Mouse (Mus musculus) liver, adult 2 months (tissue): ENCODE results near the gene Pfas. TPM values are rescaled to one million over a fixed set of nuclear protein-coding genes. Genes with fewer than 3 reads are reported as not detected.

Experiments used
- DNase-seq: peaks from one replicate; pipeline ENCODE4 v3.0.0-alpha.2; 2011; ENCODE audit warnings: low read depth, low spot score; ENCODE audit errors: extremely low read depth
- H3K27ac ChIP-seq: fragments of 200-500 bp; replicated peaks from 2 replicates; pipeline ENCODE4 v1.5.1; 2012; ENCODE audit warnings: low read depth, mild to moderate bottlenecking, control low read depth, inconsistent platforms, low read length; ENCODE audit not compliant: insufficient read depth
- H3K27me3 ChIP-seq: fragments of 200-500 bp; 2 replicates; pipeline ENCODE4 v1.6.1; 2012; ENCODE audit warnings: mild to moderate bottlenecking, moderate library complexity, low read length, inconsistent platforms; ENCODE audit not compliant: control insufficient read depth, insufficient read depth
- H3K36me3 ChIP-seq: fragments of 200-500 bp; 2 replicates; pipeline ENCODE4 v1.6.1; 2012; ENCODE audit warnings: low read length, inconsistent platforms; ENCODE audit not compliant: control insufficient read depth, insufficient read depth
- H3K4me1 ChIP-seq: fragments of 200-500 bp; 2 replicates; pipeline ENCODE4 v1.6.1; 2011; ENCODE audit warnings: low read length; ENCODE audit not compliant: control insufficient read depth, insufficient read depth
- H3K4me3 ChIP-seq: fragments of 200-500 bp; 2 replicates; pipeline ENCODE4 v1.5.1; 2011; ENCODE audit warnings: low read depth, mild to moderate bottlenecking, control low read depth, low read length, moderate library complexity; ENCODE audit not compliant: insufficient read depth
- H3K79me2 ChIP-seq: fragments of 200-500 bp; 2 replicates; pipeline ENCODE4 v1.6.1; 2012; ENCODE audit warnings: inconsistent platforms, mild to moderate bottlenecking, low read length, moderate library complexity; ENCODE audit not compliant: control insufficient read depth, insufficient read depth
- H3K9ac ChIP-seq: fragments of 200-500 bp; 2 replicates; pipeline ENCODE4 v1.6.1; 2012; ENCODE audit warnings: low read depth, mild to moderate bottlenecking, control low read depth, inconsistent platforms, low read length
- CTCF ChIP-seq: fragments of 200-500 bp; IDR thresholded peaks from 2 replicates; pipeline ENCODE4 v1.5.1; 2011; ENCODE audit warnings: low read depth, low read length, control low read depth
- POLR2A ChIP-seq: fragments of 200-500 bp; IDR thresholded peaks from 2 replicates; pipeline ENCODE4 v1.6.1; 2011; ENCODE audit warnings: low read length, control low read depth; ENCODE audit not compliant: insufficient read depth; ENCODE audit errors: extremely low read depth
- WGBS: fragments of 180-500 bp; shearing (Covaris S2); methylation state at CpG from one replicate; pipeline ENCODE4 v1.1.7; 2018; 5-methylcytosine and 5-hydroxymethylcytosine counted together
- polyA plus RNA-seq: library from polyadenylated mRNA; depleted of rRNA; stranded (reverse); fragments of >200 nt; gene quantifications from 2 replicates; pipeline ENCODE4 v1.2.3, GENCODE M21; 2012
- total RNA-seq: library from RNA; depleted of rRNA; stranded (reverse); fragments of >200 nt; gene quantifications from 2 replicates; pipeline ENCODE4 v1.2.3, GENCODE M21; 2014

Gene Pfas
- total and polyA plus RNA-seq, 2 experiments, result 5.0 to 7.0 TPM

DNA sequence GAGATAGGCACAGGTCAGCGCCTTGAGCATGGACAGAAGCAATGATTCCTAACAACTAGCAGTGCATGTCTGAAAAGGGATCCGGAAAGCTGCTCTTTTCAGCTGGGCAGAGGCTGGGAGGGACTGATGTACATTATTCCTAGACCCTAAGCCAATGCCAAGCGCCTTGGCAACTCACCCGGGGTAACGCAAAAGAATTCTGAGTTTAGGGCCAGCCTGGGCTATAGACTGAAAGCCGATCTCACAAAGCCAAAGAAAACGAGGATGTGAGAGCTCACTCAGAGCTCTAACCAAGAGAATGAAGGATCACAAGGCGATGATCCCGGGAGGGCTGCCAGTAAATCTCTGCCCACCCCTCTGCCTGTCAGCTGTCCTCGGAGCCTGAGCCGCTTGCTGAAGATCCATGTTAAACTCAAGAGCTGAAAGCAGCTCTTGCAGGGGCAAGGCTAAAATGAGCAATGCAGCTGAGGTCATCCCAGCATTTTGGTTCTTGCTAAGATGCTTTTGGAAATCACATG lies 20.8 kb downstream of the Pfas start:
- Histone ChIP-seq H3K4me3 (no peak overlapping the region), H3K9ac (no peak overlapping the region), H3K79me2 (no peaks in the 10 kb centered on the region), H3K27me3 (no peaks in the 10 kb centered on the region), H3K27ac (no peak overlapping the region), H3K4me1 (no peaks in the 10 kb centered on the region), H3K36me3 (peaks cover 4% of the 10 kb centered on the region; the same call in 1 of the 2 replicates)
- no peak for DNase-seq
- 94% methylated on average over 11 of the region's 11 CpGs for WGBS
- no peak for TF ChIP-seq CTCF
- no peak for TF ChIP-seq POLR2A

DNA sequence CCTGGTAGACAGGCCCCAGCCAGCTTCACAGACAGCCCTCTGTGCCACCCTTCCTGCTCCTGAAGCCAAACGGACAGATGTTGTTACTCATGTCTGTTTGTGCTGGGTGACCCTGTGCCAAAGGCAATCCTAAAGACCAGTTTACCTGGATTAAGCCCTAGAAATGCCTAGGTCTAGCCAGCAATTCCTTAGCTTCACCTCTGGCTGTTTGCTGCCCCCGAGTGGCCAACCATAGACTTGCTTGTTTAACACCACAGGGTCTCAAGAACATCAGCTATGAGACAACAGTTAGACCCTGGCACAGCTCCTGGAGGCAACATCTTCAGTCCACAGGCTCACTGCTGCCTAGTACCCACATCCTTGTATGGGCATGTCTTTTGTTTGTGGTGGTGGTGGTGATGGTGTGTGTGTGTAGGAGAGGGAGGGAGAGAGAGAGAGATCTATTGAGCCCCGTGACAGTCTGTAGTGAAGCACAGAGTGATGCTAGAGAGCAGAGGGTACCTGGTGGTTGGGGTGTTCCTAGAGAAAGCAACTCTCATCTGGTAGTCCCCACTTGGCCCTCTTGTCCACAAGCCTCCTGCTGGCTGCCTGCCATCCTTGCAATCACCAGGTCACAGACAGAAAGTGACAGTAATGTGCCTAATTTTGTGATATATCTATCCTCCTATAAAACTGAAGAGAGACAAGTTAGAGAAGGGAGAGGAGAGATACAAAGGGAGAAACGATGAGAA lies 25.5 kb downstream of the Pfas start:
- 23% methylated on average over 4 of the region's 4 CpGs for WGBS
- DNase-seq, result peak; percentile 49
- TF ChIP-seq POLR2A (no peak), CTCF (peak; percentile 73)

DNA sequence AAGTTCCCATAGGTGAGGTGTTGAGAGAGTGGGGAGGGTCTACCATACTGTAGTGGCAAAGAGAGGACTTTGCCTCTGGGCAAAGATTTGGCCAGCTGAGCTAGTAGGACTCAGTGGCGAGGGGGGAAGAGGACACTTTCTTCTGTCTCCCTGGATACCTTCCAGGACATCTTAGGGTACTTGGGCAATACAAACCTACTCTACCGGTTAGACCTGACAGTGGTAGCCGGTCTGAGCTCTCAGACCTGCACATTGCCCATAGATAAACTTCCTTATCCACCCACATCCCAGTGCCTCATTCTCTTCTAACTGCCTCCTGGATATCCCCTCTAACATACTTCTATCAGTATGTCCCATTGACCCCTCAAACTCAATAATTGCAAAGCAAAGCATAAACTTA lies 27.3 kb downstream of the Pfas start:
- H3K79me2 ChIP-seq, result no peaks in the 10 kb centered on the region
- no peak for DNase-seq
- 75% methylated on average over 3 of the region's 3 CpGs for WGBS
- H3K4me3 ChIP-seq, result no peak overlapping the region
- H3K9ac ChIP-seq, result no peak overlapping the region
- TF ChIP-seq POLR2A, result no peak
- no peak for TF ChIP-seq CTCF
- no peaks in the 10 kb centered on the region for H3K4me1 ChIP-seq
- no peaks in the 10 kb centered on the region for H3K36me3 ChIP-seq
- H3K27me3 ChIP-seq, result no peaks in the 10 kb centered on the region
- no peak overlapping the region for H3K27ac ChIP-seq

More for the DNA sequence above, 25.5 kb downstream of the Pfas start:
- no peaks in the 10 kb centered on the region for H3K79me2 ChIP-seq
- no peaks in the 10 kb centered on the region for H3K27me3 ChIP-seq
- H3K36me3 ChIP-seq, result no peaks in the 10 kb centered on the region
- H3K4me3 ChIP-seq, result no peak overlapping the region
- no peaks in the 10 kb centered on the region for H3K4me1 ChIP-seq
- H3K9ac ChIP-seq, result no peak overlapping the region
- no peak overlapping the region for H3K27ac ChIP-seq

DNA sequence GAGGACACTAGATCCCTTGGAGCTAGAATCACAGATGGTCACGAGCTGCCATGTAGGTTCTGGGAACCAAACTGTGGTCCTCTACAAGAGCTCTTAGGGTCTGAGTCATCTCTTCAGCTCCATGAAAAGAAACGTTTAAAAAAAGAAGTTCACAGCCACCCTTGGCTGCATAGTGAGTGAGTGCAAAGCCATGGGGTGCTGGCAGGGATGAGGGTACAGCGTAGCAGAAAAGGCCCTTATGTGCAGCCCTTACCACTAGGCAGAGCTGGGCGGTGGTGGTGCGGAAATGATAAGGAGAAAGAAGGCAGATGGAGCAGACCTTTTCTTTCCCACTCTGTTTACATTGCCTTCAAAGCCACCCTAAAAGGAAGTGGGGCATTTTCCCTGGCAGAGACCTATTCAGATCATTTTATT lies 28.9 kb downstream of the Pfas start:
- Histone ChIP-seq H3K79me2 (no peaks in the 10 kb centered on the region), H3K9ac (no peak overlapping the region), H3K4me3 (no peak overlapping the region), H3K27ac (no peak overlapping the region), H3K27me3 (no peaks in the 10 kb centered on the region), H3K4me1 (no peaks in the 10 kb centered on the region), H3K36me3 (no peaks in the 10 kb centered on the region)
- 66% methylated on average over 5 of the region's 5 CpGs for WGBS
- no peak for DNase-seq
- TF ChIP-seq POLR2A, result no peak
- no peak for TF ChIP-seq CTCF

DNA sequence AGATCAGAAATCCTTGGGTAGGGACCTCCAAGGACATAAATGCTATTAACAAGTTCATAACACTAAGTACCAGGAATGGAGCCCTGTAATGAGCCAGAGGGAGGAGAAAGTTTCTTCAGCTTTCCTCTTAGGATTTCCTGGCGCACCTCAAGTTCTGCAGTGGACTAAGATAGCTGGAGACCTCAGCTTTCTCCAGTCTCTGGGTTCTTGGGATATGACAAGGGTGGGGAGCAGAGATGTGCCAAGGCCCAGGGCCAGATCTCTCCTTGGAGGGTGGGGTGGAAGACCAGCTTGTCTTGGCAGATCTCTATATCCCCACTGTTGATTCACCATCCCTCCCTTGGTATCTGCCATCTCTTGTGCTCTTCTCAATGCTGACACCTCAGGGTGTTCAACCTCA lies 32.7 kb downstream of the Pfas start:
- TF ChIP-seq CTCF (no peak), POLR2A (no peak)
- 93% methylated on average over 1 of the region's 1 CpGs for WGBS
- Histone ChIP-seq H3K9ac (no peak overlapping the region), H3K79me2 (no peaks in the 10 kb centered on the region), H3K4me1 (peaks cover 4% of the 10 kb centered on the region), H3K4me3 (no peak overlapping the region), H3K36me3 (no peaks in the 10 kb centered on the region), H3K27ac (no peak overlapping the region), H3K27me3 (no peaks in the 10 kb centered on the region)
- no peak for DNase-seq

DNA sequence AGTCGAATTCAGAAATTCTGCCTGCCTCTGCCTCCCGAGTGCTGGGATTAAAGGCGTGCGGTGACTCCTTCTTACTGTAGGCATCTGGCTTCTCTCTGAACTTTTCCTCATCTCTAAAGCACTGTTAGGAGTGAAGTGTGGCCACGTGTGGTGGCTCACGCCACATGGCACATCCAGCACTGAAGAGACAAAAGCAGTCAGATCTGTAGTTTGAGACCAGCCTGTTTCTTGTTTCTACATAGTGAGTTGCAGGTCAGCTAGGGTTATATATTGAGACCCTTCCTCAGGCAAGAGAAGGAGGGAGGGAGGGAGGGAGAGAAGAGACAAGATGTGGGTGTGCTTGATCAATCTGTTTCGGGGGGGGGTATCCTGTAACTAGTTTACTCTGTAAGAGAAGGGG lies 33.2 kb downstream of the Pfas start, which contains the start of gene Rangrf:
Rangrf (minus strand) TSS at position 101 of the 400 bp plus-strand sequence.
- no peak for DNase-seq
- no peaks in the 10 kb centered on the region for H3K79me2 ChIP-seq
- WGBS, result 81% methylated on average over 7 of the region's 7 CpGs
- H3K4me3 ChIP-seq, result peak within 1 kb of the TSS; percentile 47; the same call in 1 of the 2 replicates
- H3K9ac ChIP-seq, result no peak within 1 kb of the TSS; the same call in 1 of the 2 replicates
- peaks cover 4% of the 10 kb centered on the region for H3K4me1 ChIP-seq
- H3K27ac ChIP-seq, result no peak within 1 kb of the TSS
- no peaks in the 10 kb centered on the region for H3K27me3 ChIP-seq
- TF ChIP-seq POLR2A, result no peak
- no peak for TF ChIP-seq CTCF
- no peaks in the 10 kb centered on the region for H3K36me3 ChIP-seq
